Mouse (Mus musculus): ENCODE measurements around the gene Madcam1. TPM values are rescaled to one million over a fixed set of nuclear protein-coding genes. Genes with fewer than 3 reads are reported as not detected.
A peak's percentile ranks its signal among the peaks of the same experiment; 100 is the strongest.

The Madcam1 gene
- polyA plus RNA-seq, 1 experiment: not detected

DNA sequence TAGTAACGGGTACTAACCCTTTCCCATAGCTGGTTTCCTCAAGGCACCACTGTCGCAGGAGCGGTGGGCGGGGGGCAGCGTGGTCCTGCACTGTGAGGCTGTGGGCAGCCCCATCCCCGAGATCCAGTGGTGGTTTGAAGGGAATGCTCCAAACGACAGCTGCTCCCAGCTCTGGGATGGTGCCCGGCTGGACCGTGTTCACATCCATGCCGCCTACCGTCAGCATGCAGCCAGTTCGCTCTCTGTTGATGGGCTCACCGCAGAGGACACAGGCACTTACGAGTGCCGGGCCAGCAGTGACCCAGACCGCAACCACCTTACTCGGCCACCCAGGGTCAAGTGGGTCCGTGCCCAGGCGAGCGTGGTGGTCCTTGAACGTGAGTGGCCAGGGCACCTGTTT is 44.3 kb downstream of the Madcam1 start:
- DNase-seq: no peak
- H3K27ac ChIP-seq (ENCODE audit: insufficient read depth, low read length): peak overlapping the region; percentile 3; the same call in 1 of the 2 replicates
- no peaks in the 10 kb centered on the region for H3K27me3 ChIP-seq (ENCODE audit: control insufficient read depth, insufficient read depth, low read length)
- peaks cover 39% of the 10 kb centered on the region for H3K4me1 ChIP-seq (ENCODE audit: control insufficient read depth, insufficient read depth, low read length)
- no peak for TF ChIP-seq CTCF (IDR thresholded peaks at IDR 0.05; ENCODE audit: borderline replicate concordance, insufficient read depth, low read depth, low read length)
- TF ChIP-seq POLR2A (IDR thresholded peaks at IDR 0.05; ENCODE audit: borderline replicate concordance, insufficient read depth, low read length): no peak
- peak overlapping the region; percentile 16 for H3K4me3 ChIP-seq (replicated peaks; ENCODE audit: insufficient read depth, low read depth, low read length)
- WGBS: 35% methylated on average over 21 of the region's 21 CpGs

DNA sequence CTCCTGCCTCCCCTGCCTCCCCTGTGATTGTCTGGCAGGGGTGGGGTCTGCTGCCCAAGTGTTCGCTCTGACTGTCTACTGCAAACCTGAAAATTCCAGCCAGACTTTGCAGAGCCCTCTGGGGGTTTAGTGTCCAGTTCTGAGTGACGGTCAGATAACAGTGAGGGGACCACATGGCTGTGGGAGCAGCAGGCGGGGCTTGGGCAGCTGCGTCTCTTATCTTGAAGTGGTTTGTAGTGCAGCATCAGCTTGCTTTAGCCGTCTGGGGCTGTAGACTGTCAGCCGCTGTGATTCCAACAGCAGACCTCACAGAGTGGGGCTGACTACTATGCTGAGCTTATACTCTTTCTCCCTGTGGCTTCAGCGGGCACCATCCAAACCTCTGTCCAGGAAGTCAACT is 44.9 kb downstream of the Madcam1 start:
- TF ChIP-seq POLR2A (IDR thresholded peaks at IDR 0.05; ENCODE audit: borderline replicate concordance, insufficient read depth, low read length) (no peak), CTCF (IDR thresholded peaks at IDR 0.05; ENCODE audit: borderline replicate concordance, insufficient read depth, low read depth, low read length) (no peak)
- no peak overlapping the region for H3K4me3 ChIP-seq (replicated peaks; ENCODE audit: insufficient read depth, low read depth, low read length)
- H3K27ac ChIP-seq (ENCODE audit: insufficient read depth, low read length): peak overlapping the region; percentile 3; the same call in 1 of the 2 replicates
- no peak for DNase-seq
- H3K27me3 ChIP-seq (ENCODE audit: control insufficient read depth, insufficient read depth, low read length): no peaks in the 10 kb centered on the region
- 60% methylated on average over 7 of the region's 7 CpGs for WGBS
- H3K4me1 ChIP-seq (ENCODE audit: control insufficient read depth, insufficient read depth, low read length): peaks cover 39% of the 10 kb centered on the region

DNA sequence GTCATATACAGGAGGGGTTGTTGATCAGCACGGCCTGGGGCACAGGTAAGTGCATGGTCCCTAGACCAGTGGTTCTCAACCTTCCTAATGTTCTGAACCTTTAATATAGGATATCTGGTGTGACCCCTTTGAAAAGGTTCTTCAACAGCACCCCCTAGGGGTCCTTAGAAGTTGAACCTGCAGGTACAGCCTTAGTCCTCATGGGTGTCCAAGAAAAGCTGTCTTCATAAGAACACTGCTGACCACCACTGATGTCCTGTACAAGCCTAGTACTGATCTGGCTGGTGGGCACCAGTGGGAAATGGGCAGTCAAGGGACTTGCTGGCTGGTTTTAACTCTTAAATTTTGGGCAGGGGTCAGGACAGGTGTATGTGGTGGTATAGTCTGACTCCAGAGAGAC is 47.7 kb downstream of the Madcam1 start:
- H3K27ac ChIP-seq (ENCODE audit: insufficient read depth, low read length): no peak overlapping the region
- peaks cover 34% of the 10 kb centered on the region for H3K4me1 ChIP-seq (ENCODE audit: control insufficient read depth, insufficient read depth, low read length)
- WGBS: 89% methylated on average over 1 of the region's 1 CpGs
- no peak overlapping the region for H3K4me3 ChIP-seq (replicated peaks; ENCODE audit: insufficient read depth, low read depth, low read length)
- TF ChIP-seq POLR2A (IDR thresholded peaks at IDR 0.05; ENCODE audit: borderline replicate concordance, insufficient read depth, low read length): no peak
- TF ChIP-seq CTCF (IDR thresholded peaks at IDR 0.05; ENCODE audit: borderline replicate concordance, insufficient read depth, low read depth, low read length): no peak; the same call in 1 of the 2 replicates
- DNase-seq: no peak
- H3K27me3 ChIP-seq (ENCODE audit: control insufficient read depth, insufficient read depth, low read length): no peaks in the 10 kb centered on the region

DNA sequence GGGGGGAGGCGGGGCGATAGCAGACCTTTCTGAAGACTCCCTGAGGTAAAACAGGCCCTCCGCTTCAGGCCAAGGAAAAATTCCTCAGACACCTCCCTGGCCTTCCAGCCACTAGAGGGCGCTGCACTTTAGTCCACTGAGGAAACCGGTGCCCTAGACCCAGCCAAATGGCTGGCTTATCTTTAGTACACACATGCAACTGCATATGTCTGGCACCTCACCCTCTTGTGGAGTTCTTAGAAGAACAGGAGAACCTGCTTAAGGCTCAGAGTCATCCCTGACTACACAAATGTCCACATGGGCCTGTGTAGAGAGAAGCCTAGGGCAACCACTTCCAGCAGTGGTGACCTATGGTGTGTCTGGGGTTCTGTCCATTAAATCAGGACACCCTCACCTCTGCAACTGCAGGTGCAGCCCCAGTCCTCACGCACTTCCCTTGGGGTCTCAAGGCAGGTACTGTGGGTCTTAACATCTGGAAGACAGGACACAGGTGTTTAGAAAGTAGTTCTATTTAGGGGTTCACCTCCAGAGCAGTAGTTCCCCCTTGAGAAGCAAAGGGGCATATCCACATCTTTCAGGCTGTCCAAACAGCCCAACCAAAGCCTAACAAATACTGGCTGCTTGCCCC is 48.3 kb downstream of the Madcam1 start:
- Histone ChIP-seq H3K27ac (ENCODE audit: insufficient read depth, low read length) (no peak overlapping the region; the same call in 1 of the 2 replicates), H3K27me3 (ENCODE audit: control insufficient read depth, insufficient read depth, low read length) (no peaks in the 10 kb centered on the region), H3K4me3 (replicated peaks; ENCODE audit: insufficient read depth, low read depth, low read length) (no peak overlapping the region), H3K4me1 (ENCODE audit: control insufficient read depth, insufficient read depth, low read length) (peaks cover 28% of the 10 kb centered on the region)
- peak; percentile 76 to 85 for DNase-seq
- no peak for TF ChIP-seq POLR2A (IDR thresholded peaks at IDR 0.05; ENCODE audit: borderline replicate concordance, insufficient read depth, low read length)
- peak; percentile 79 for TF ChIP-seq CTCF (IDR thresholded peaks at IDR 0.05; ENCODE audit: borderline replicate concordance, insufficient read depth, low read depth, low read length)
- 11% methylated on average over 4 of the region's 6 CpGs for WGBS

DNA sequence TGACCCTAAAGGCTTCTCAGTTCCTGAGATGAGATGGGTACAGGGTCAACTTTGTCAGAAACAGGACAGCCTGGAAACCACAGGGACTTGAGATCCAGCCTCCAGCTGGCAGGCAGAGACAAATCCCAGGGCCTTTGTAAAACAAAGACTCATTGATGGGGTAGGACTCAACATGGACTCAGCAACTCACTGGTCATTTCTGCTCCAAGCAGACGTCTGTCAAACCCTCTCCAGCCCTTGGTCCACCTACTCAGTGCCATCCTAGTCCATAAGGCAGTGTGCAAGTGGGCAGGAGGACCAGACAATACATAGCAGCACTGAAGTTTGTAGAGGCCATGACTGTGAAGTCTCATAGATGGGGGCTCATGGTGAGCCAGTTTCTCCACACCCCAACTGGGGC is 48.8 kb downstream of the Madcam1 start:
- Histone ChIP-seq H3K4me1 (ENCODE audit: control insufficient read depth, insufficient read depth, low read length) (peaks cover 30% of the 10 kb centered on the region), H3K4me3 (replicated peaks; ENCODE audit: insufficient read depth, low read depth, low read length) (no peak overlapping the region), H3K27me3 (ENCODE audit: control insufficient read depth, insufficient read depth, low read length) (no peaks in the 10 kb centered on the region), H3K27ac (ENCODE audit: insufficient read depth, low read length) (no peak overlapping the region; the same call in 1 of the 2 replicates)
- WGBS: 12% methylated on average over 1 of the region's 1 CpGs
- DNase-seq: no peak
- TF ChIP-seq CTCF (IDR thresholded peaks at IDR 0.05; ENCODE audit: borderline replicate concordance, insufficient read depth, low read depth, low read length) (no peak), POLR2A (IDR thresholded peaks at IDR 0.05; ENCODE audit: borderline replicate concordance, insufficient read depth, low read length) (no peak)

DNA sequence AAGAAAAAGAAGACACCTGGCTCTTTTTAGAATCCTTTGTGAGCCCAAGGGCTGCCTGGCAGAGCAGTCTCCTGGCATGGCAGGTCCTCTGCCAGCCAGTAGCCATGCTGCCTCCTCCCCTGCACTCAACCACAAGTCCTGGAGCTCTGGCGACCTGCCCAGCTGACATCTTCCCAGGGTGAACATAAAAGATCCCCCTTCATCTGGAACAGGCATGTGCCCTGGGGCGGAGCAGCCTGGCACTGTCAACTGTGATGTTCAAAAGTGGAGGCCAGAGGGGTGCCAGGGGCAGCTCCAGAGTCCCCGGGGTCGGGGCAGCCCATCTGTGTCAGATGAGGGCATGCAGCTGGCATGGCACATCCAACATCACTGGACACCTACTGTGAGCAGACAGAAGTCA is 50.6 kb downstream of the Madcam1 start:
- TF ChIP-seq CTCF (IDR thresholded peaks at IDR 0.05; ENCODE audit: borderline replicate concordance, insufficient read depth, low read depth, low read length): no peak
- TF ChIP-seq POLR2A (IDR thresholded peaks at IDR 0.05; ENCODE audit: borderline replicate concordance, insufficient read depth, low read length): no peak
- Histone ChIP-seq H3K27ac (ENCODE audit: insufficient read depth, low read length) (no peak overlapping the region), H3K27me3 (ENCODE audit: control insufficient read depth, insufficient read depth, low read length) (no peaks in the 10 kb centered on the region), H3K4me1 (ENCODE audit: control insufficient read depth, insufficient read depth, low read length) (peaks cover 21% of the 10 kb centered on the region), H3K4me3 (replicated peaks; ENCODE audit: insufficient read depth, low read depth, low read length) (no peak overlapping the region)
- WGBS: 16% methylated on average over 4 of the region's 4 CpGs
- no peak for DNase-seq

DNA sequence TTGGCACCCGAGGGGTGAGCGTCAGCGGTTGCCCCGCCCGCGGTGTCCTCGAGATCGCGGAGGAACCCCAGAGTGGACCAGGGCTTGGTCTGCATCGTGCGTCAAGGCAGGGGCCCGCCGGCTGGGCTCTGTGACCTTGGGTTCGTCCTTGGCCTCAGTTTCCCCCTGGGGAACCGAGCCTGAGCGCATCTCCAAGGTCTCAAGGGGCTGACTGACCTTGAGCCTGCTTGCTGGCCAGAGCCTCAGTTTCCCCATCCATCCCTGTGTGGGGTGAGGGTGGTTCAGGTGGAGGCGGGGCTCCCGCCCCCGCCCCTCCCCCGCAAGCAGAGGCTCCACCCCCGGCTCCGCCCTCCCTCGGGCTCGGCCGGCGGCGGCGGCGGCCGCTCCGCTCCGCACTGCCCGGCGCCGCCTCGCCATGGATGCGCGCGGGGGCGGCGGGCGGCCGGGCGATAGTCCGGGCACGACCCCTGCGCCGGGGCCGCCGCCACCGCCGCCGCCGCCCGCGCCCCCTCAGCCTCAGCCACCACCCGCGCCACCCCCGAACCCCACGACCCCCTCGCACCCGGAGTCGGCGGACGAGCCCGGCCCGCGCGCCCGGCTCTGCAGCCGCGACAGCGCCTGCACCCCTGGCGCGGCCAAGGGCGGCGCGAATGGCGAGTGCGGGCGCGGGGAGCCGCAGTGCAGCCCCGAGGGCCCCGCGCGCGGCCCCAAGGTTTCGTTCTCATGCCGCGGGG is 52.1 kb downstream of the Madcam1 start, which contains the start of gene Hcn2:
TSS of gene Hcn2 (plus strand) at position 381 of the 734 bp plus-strand sequence.
- no peaks in the 10 kb centered on the region for H3K27me3 ChIP-seq (ENCODE audit: control insufficient read depth, insufficient read depth, low read length)
- peak within 1 kb of the TSS; percentile 67 for H3K27ac ChIP-seq (ENCODE audit: insufficient read depth, low read length)
- TF ChIP-seq POLR2A (IDR thresholded peaks at IDR 0.05; ENCODE audit: borderline replicate concordance, insufficient read depth, low read length): 0 out of 2 replicates have a peak, but pooled peaks have one; percentile 24
- TF ChIP-seq CTCF (IDR thresholded peaks at IDR 0.05; ENCODE audit: borderline replicate concordance, insufficient read depth, low read depth, low read length): no peak
- 1% methylated on average over 69 of the region's 91 CpGs for WGBS
- H3K4me3 ChIP-seq (replicated peaks; ENCODE audit: insufficient read depth, low read depth, low read length): peak within 1 kb of the TSS; percentile 88
- peaks cover 24% of the 10 kb centered on the region for H3K4me1 ChIP-seq (ENCODE audit: control insufficient read depth, insufficient read depth, low read length)
- peak; percentile 69 to 74 for DNase-seq
